Mouse (Mus musculus) limb, embryonic 13.5 days (tissue): ENCODE data around the gene Ccnj. TPM values are rescaled to one million over a fixed set of nuclear protein-coding genes. Genes with fewer than 3 reads are reported as not detected.

Experiments
- ATAC-seq: fragments of 200-750 bp; cut with Nextera tagmentation; 2 replicates; pipeline ENCODE4 v1.8.0; 2017; ENCODE audit warnings: low read depth, moderate number of reproducible peaks, moderate TSS enrichment; ENCODE audit not compliant: low FRiP score
- H3K27ac ChIP-seq: fragments of 300-500 bp; sonication (generic); 2 replicates; pipeline ENCODE4 v1.5.1; 2015; ENCODE audit warnings: inconsistent platforms, mild to moderate bottlenecking, moderate library complexity
- H3K27me3 ChIP-seq: fragments of 300-500 bp; sonication (generic); 2 replicates; pipeline ENCODE4 v1.6.1; 2015; ENCODE audit warnings: mild to moderate bottlenecking, inconsistent platforms
- H3K36me3 ChIP-seq: fragments of 300-500 bp; sonication (generic); 2 replicates; pipeline ENCODE4 v1.6.1; 2015; ENCODE audit warnings: inconsistent platforms, mild to moderate bottlenecking, moderate library complexity
- H3K4me1 ChIP-seq: fragments of 300-500 bp; sonication (generic); 2 replicates; pipeline ENCODE4 v1.6.1; 2015; ENCODE audit warnings: inconsistent platforms
- H3K4me2 ChIP-seq: fragments of 300-500 bp; sonication (generic); replicated peaks from 2 replicates; pipeline ENCODE4 v1.6.1; 2015; ENCODE audit warnings: inconsistent platforms, mild to moderate bottlenecking, moderate library complexity
- H3K4me3 ChIP-seq: fragments of 300-500 bp; sonication (generic); 2 replicates; pipeline ENCODE4 v1.5.1; 2015; ENCODE audit warnings: moderate library complexity, mild to moderate bottlenecking, inconsistent platforms
- H3K9ac ChIP-seq: fragments of 300-500 bp; sonication (generic); 2 replicates; pipeline ENCODE4 v1.6.1; 2015; ENCODE audit warnings: mild to moderate bottlenecking, inconsistent platforms
- H3K9me3 ChIP-seq: fragments of 300-500 bp; sonication (generic); 2 replicates; pipeline ENCODE4 v1.6.1; 2016; ENCODE audit warnings: inconsistent platforms
- WGBS: fragments of 180-500 bp; shearing (Covaris S2); methylation state at CpG from one replicate; pipeline ENCODE4 v1.1.7; 2015; 5-methylcytosine and 5-hydroxymethylcytosine counted together
- polyA plus RNA-seq: library from polyadenylated mRNA; unstranded; fragments of >200 nt; fragmentation: Nextera tagmentation; extraction: Ambion mirVana; gene quantifications from 2 replicates; pipeline ENCODE4 v1.2.1, GENCODE M21; 2015

The Ccnj gene
- 17.7 and 18.2 TPM in 2 replicates for polyA plus RNA-seq

GRCm38 (mm10) chr19:40830703-40831415 is at the start of gene Ccnj:
TSS of gene Ccnj (plus strand) at chr19:40831279.
- Histone ChIP-seq H3K9me3 (no peaks in the 10 kb centered on the region), H3K27ac (peak within 1 kb of the TSS; percentile 94), H3K9ac (peak within 1 kb of the TSS; percentile 98), H3K4me2 (peak within 1 kb of the TSS; percentile 85), H3K27me3 (no peaks in the 10 kb centered on the region), H3K4me3 (peak within 1 kb of the TSS; percentile 80), H3K4me1 (peaks cover 29% of the 10 kb centered on the region), H3K36me3 (no peaks in the 10 kb centered on the region)
- WGBS: under 1% methylated on average over 67 of the region's 71 CpGs
- ATAC-seq: peak; percentile 99

- 49% methylated on average over 13 of the region's 15 CpGs for WGBS
- ATAC-seq: no peak
Observed at GRCm38 (mm10) chr19:40788004-40788714, 42.9 kb upstream of the Ccnj start.

GRCm38 (mm10) chr19:40788715-40789084 is 42.4 kb upstream of the Ccnj start:
- Histone ChIP-seq H3K9ac (no peak overlapping the region), H3K36me3 (no peaks in the 10 kb centered on the region), H3K4me3 (no peak overlapping the region), H3K4me1 (peaks cover 7% of the 10 kb centered on the region), H3K27ac (no peak overlapping the region), H3K4me2 (no peak overlapping the region), H3K27me3 (no peaks in the 10 kb centered on the region), H3K9me3 (no peaks in the 10 kb centered on the region)
- WGBS: 48% methylated on average over 2 of the region's 2 CpGs
- no peak for ATAC-seq

More at GRCm38 (mm10) chr19:40788004-40788714, 42.9 kb upstream of the Ccnj start:
- Histone ChIP-seq H3K27ac (no peak overlapping the region), H3K9me3 (no peaks in the 10 kb centered on the region), H3K4me1 (peaks cover 7% of the 10 kb centered on the region), H3K4me3 (no peak overlapping the region), H3K4me2 (no peak overlapping the region; the same call in 1 of the 2 replicates), H3K36me3 (no peaks in the 10 kb centered on the region), H3K9ac (no peak overlapping the region), H3K27me3 (no peaks in the 10 kb centered on the region)

GRCm38 (mm10) chr19:40805176-40805737 is 25.8 kb upstream of the Ccnj start:
- Histone ChIP-seq H3K4me3 (no peak overlapping the region), H3K27me3 (no peaks in the 10 kb centered on the region), H3K27ac (no peak overlapping the region), H3K9me3 (no peaks in the 10 kb centered on the region), H3K4me1 (no peaks in the 10 kb centered on the region), H3K36me3 (no peaks in the 10 kb centered on the region), H3K9ac (no peak overlapping the region), H3K4me2 (no peak overlapping the region)
- ATAC-seq: no peak
- 36% methylated on average over 7 of the region's 7 CpGs for WGBS

- 57% methylated on average over 7 of the region's 7 CpGs for WGBS
- Histone ChIP-seq H3K9ac (no peak overlapping the region), H3K36me3 (no peaks in the 10 kb centered on the region), H3K27ac (no peak overlapping the region), H3K4me3 (no peak overlapping the region), H3K4me2 (no peak overlapping the region), H3K4me1 (peaks cover 5% of the 10 kb centered on the region; the same call in 1 of the 2 replicates), H3K9me3 (no peaks in the 10 kb centered on the region), H3K27me3 (no peaks in the 10 kb centered on the region)
- no peak for ATAC-seq
Observed at GRCm38 (mm10) chr19:40809858-40810257, 21.2 kb upstream of the Ccnj start.

GRCm38 (mm10) chr19:40811840-40812239 is 19.2 kb upstream of the Ccnj start:
- Histone ChIP-seq H3K27ac (no peak overlapping the region), H3K4me1 (peaks cover 5% of the 10 kb centered on the region; the same call in 1 of the 2 replicates), H3K27me3 (no peaks in the 10 kb centered on the region), H3K4me3 (no peak overlapping the region), H3K9me3 (no peaks in the 10 kb centered on the region), H3K36me3 (no peaks in the 10 kb centered on the region), H3K9ac (no peak overlapping the region), H3K4me2 (no peak overlapping the region)
- WGBS: 80% methylated on average over 4 of the region's 4 CpGs
- no peak for ATAC-seq

GRCm38 (mm10) chr19:40812778-40813177 is 18.3 kb upstream of the Ccnj start:
- WGBS: 81% methylated on average over 3 of the region's 3 CpGs

GRCm38 (mm10) chr19:40813385-40813784 is 17.7 kb upstream of the Ccnj start:
- no peak overlapping the region for H3K27ac ChIP-seq
- no peaks in the 10 kb centered on the region for H3K9me3 ChIP-seq
- no peak overlapping the region for H3K4me3 ChIP-seq
- H3K4me1 ChIP-seq: peaks cover 5% of the 10 kb centered on the region; the same call in 1 of the 2 replicates
- no peaks in the 10 kb centered on the region for H3K27me3 ChIP-seq
- no peak overlapping the region for H3K4me2 ChIP-seq
- WGBS: 69% methylated on average over 14 of the region's 14 CpGs
- peak; percentile 51; the same call in 1 of the 2 replicates for ATAC-seq
- no peak overlapping the region for H3K9ac ChIP-seq
- H3K36me3 ChIP-seq: no peaks in the 10 kb centered on the region

More at GRCm38 (mm10) chr19:40812778-40813177, 18.3 kb upstream of the Ccnj start:
- no peaks in the 10 kb centered on the region for H3K9me3 ChIP-seq
- no peak overlapping the region for H3K9ac ChIP-seq
- H3K27me3 ChIP-seq: no peaks in the 10 kb centered on the region
- peaks cover 5% of the 10 kb centered on the region; the same call in 1 of the 2 replicates for H3K4me1 ChIP-seq
- no peak overlapping the region for H3K4me3 ChIP-seq
- no peak overlapping the region for H3K4me2 ChIP-seq
- H3K27ac ChIP-seq: no peak overlapping the region
- no peaks in the 10 kb centered on the region for H3K36me3 ChIP-seq
- ATAC-seq: no peak

GRCm38 (mm10) chr19:40815645-40816183 is 15.4 kb upstream of the Ccnj start:
- H3K27ac ChIP-seq: no peak overlapping the region
- no peaks in the 10 kb centered on the region for H3K27me3 ChIP-seq
- no peak for ATAC-seq
- peaks cover 2% of the 10 kb centered on the region; the same call in 1 of the 2 replicates for H3K4me1 ChIP-seq
- no peak overlapping the region for H3K4me2 ChIP-seq
- H3K9me3 ChIP-seq: no peaks in the 10 kb centered on the region
- H3K9ac ChIP-seq: no peak overlapping the region
- 82% methylated on average over 7 of the region's 7 CpGs for WGBS
- no peaks in the 10 kb centered on the region for H3K36me3 ChIP-seq
- no peak overlapping the region for H3K4me3 ChIP-seq

- Histone ChIP-seq H3K4me1 (no peaks in the 10 kb centered on the region), H3K27me3 (no peaks in the 10 kb centered on the region), H3K4me3 (no peak overlapping the region), H3K36me3 (no peaks in the 10 kb centered on the region), H3K9me3 (no peaks in the 10 kb centered on the region), H3K27ac (no peak overlapping the region), H3K4me2 (no peak overlapping the region), H3K9ac (no peak overlapping the region)
- 88% methylated on average over 6 of the region's 6 CpGs for WGBS
- no peak for ATAC-seq
Observed at GRCm38 (mm10) chr19:40817901-40818532, 13.1 kb upstream of the Ccnj start.

GRCm38 (mm10) chr19:40818764-40819163 is 12.3 kb upstream of the Ccnj start:
- Histone ChIP-seq H3K9me3 (no peaks in the 10 kb centered on the region), H3K27ac (no peak overlapping the region), H3K9ac (no peak overlapping the region), H3K36me3 (no peaks in the 10 kb centered on the region), H3K4me3 (no peak overlapping the region), H3K4me2 (no peak overlapping the region), H3K27me3 (no peaks in the 10 kb centered on the region), H3K4me1 (no peaks in the 10 kb centered on the region)
- no peak for ATAC-seq
- 79% methylated on average over 7 of the region's 7 CpGs for WGBS
